Mouse (Mus musculus): ENCODE results near the gene Tnni2. TPM values are rescaled to one million over a fixed set of nuclear protein-coding genes. Genes with fewer than 3 reads are reported as not detected.

Gene Tnni2
- total and polyA plus RNA-seq, 2 experiments from 2014 or later = 0.46 TPM; not detected in 1

GRCm38 (mm10) chr7:142462594-142463078 lies 21.0 kb downstream of the Tnni2 start:
- H3K4me3 ChIP-seq (ENCODE audit: low read depth, low read length) = no peak overlapping the region
- no peaks in the 10 kb centered on the region for H3K36me3 ChIP-seq (ENCODE audit: insufficient read depth, low read length)
- no peaks in the 10 kb centered on the region for H3K4me1 ChIP-seq (ENCODE audit: insufficient read depth, low read length)
- ATAC-seq (ENCODE audit: low FRiP score) (no peak), DNase-seq (ENCODE audit: low spot score) (no peak)
- 62% methylated on average over 4 of the region's 4 CpGs for WGBS
- TF ChIP-seq CTCF (IDR thresholded peaks at IDR 0.05) = no peak
- no peak overlapping the region for H3K4me2 ChIP-seq (ENCODE audit: low read depth, low read length, poor library complexity, severe bottlenecking)
- no peak overlapping the region for H3K27ac ChIP-seq (ENCODE audit: low read depth, low read length)
- no peaks in the 10 kb centered on the region for H3K9me3 ChIP-seq (ENCODE audit: low read length)
- no peak overlapping the region for H3K9ac ChIP-seq (replicated peaks; ENCODE audit: low read length, poor library complexity, severe bottlenecking)
- 0 out of 2 replicates have a peak, but pooled peaks cover 3% of the 10 kb centered on the region for H3K27me3 ChIP-seq (ENCODE audit: insufficient read depth, low read length)

GRCm38 (mm10) chr7:142470171-142470691 lies 28.6 kb downstream of the Tnni2 start:
- no peaks in the 10 kb centered on the region for H3K4me1 ChIP-seq (ENCODE audit: insufficient read depth, low read length)
- H3K27me3 ChIP-seq (ENCODE audit: insufficient read depth, low read length) = no peaks in the 10 kb centered on the region
- H3K4me2 ChIP-seq (ENCODE audit: low read depth, low read length, poor library complexity, severe bottlenecking) = no peak overlapping the region
- no peak overlapping the region for H3K9ac ChIP-seq (replicated peaks; ENCODE audit: low read length, poor library complexity, severe bottlenecking)
- H3K36me3 ChIP-seq (ENCODE audit: insufficient read depth, low read length) = no peaks in the 10 kb centered on the region
- DNase-seq (ENCODE audit: low spot score) (no peak), ATAC-seq (ENCODE audit: low FRiP score) (no peak)
- H3K4me3 ChIP-seq (ENCODE audit: low read depth, low read length) = no peak overlapping the region
- TF ChIP-seq CTCF (IDR thresholded peaks at IDR 0.05) = no peak
- WGBS = 81% methylated on average over 7 of the region's 7 CpGs
- no peak overlapping the region for H3K27ac ChIP-seq (ENCODE audit: low read depth, low read length)
- H3K9me3 ChIP-seq (ENCODE audit: low read length) = no peaks in the 10 kb centered on the region

- DNase-seq (ENCODE audit: low spot score) (peak; percentile 70), ATAC-seq (ENCODE audit: low FRiP score) (peak; percentile 76)
- H3K36me3 ChIP-seq (ENCODE audit: insufficient read depth, low read length) = no peaks in the 10 kb centered on the region
- no peak overlapping the region for H3K4me3 ChIP-seq (ENCODE audit: low read depth, low read length)
- H3K4me2 ChIP-seq (ENCODE audit: low read depth, low read length, poor library complexity, severe bottlenecking) = no peak overlapping the region
- no peak overlapping the region for H3K27ac ChIP-seq (ENCODE audit: low read depth, low read length)
- no peak for TF ChIP-seq CTCF (IDR thresholded peaks at IDR 0.05)
- H3K27me3 ChIP-seq (ENCODE audit: insufficient read depth, low read length) = no peaks in the 10 kb centered on the region
- 22% methylated on average over 4 of the region's 4 CpGs for WGBS
- no peaks in the 10 kb centered on the region for H3K9me3 ChIP-seq (ENCODE audit: low read length)
- H3K4me1 ChIP-seq (ENCODE audit: insufficient read depth, low read length) = no peaks in the 10 kb centered on the region
- no peak overlapping the region for H3K9ac ChIP-seq (replicated peaks; ENCODE audit: low read length, poor library complexity, severe bottlenecking)
Measured at GRCm38 (mm10) chr7:142470808-142471413, 29.3 kb downstream of the Tnni2 start.

GRCm38 (mm10) chr7:142471414-142471861 lies 29.8 kb downstream of the Tnni2 start:
- H3K27me3 ChIP-seq (ENCODE audit: insufficient read depth, low read length) = no peaks in the 10 kb centered on the region
- ATAC-seq (ENCODE audit: low FRiP score) = no peak
- no peaks in the 10 kb centered on the region for H3K9me3 ChIP-seq (ENCODE audit: low read length)
- H3K4me1 ChIP-seq (ENCODE audit: insufficient read depth, low read length) = no peaks in the 10 kb centered on the region
- no peak for TF ChIP-seq CTCF (IDR thresholded peaks at IDR 0.05)
- H3K4me3 ChIP-seq (ENCODE audit: low read depth, low read length) = no peak overlapping the region
- no peak overlapping the region for H3K27ac ChIP-seq (ENCODE audit: low read depth, low read length)
- WGBS = 38% methylated on average over 6 of the region's 6 CpGs
- H3K4me2 ChIP-seq (ENCODE audit: low read depth, low read length, poor library complexity, severe bottlenecking) = no peak overlapping the region
- H3K9ac ChIP-seq (replicated peaks; ENCODE audit: low read length, poor library complexity, severe bottlenecking) = no peak overlapping the region
- no peaks in the 10 kb centered on the region for H3K36me3 ChIP-seq (ENCODE audit: insufficient read depth, low read length)
- DNase-seq (ENCODE audit: low spot score) = no peak

DNA sequence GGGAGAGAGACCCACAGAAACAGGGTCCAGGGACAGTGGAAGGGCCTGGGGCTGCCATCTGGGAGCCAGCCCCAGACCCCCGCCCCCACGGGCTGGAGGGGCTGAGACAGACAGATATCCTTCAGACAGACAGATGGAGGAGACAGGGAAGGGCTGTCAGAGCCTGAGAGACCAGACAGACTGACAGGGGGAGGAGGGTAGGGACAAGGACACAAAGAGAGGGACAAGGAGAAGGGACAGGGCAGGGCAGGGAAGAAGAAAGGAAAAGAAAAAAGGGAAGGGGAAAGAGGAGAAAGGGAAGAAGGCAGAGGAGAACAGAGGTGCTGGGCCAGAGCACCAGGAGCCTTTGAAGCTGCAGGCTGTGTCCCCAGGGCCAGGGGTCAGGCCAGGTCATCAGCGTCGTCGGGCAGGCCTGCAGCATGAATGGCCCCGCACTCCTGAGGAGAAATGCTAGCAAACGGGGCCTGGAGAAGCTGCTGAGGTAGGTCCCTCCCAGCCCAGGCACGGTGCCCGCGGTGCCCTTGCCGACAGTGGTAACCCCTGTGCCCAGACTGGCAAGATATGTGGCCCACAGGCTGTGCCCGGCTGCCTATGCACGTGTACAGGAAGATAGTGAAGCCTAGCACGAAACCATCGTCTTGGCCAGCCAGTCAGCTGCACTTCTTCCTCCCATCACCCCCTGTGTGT lies 30.4 kb downstream of the Tnni2 start:
- Histone ChIP-seq H3K4me3 (ENCODE audit: low read depth, low read length) (no peak overlapping the region), H3K36me3 (ENCODE audit: insufficient read depth, low read length) (no peaks in the 10 kb centered on the region), H3K9ac (replicated peaks; ENCODE audit: low read length, poor library complexity, severe bottlenecking) (no peak overlapping the region), H3K4me2 (ENCODE audit: low read depth, low read length, poor library complexity, severe bottlenecking) (no peak overlapping the region), H3K27me3 (ENCODE audit: insufficient read depth, low read length) (no peaks in the 10 kb centered on the region), H3K27ac (ENCODE audit: low read depth, low read length) (no peak overlapping the region), H3K4me1 (ENCODE audit: insufficient read depth, low read length) (no peaks in the 10 kb centered on the region), H3K9me3 (ENCODE audit: low read length) (no peaks in the 10 kb centered on the region)
- no peak for TF ChIP-seq CTCF (IDR thresholded peaks at IDR 0.05)
- ATAC-seq (ENCODE audit: low FRiP score) = no peak
- DNase-seq (ENCODE audit: low spot score) = no peak
- WGBS = 48% methylated on average over 15 of the region's 15 CpGs

DNA sequence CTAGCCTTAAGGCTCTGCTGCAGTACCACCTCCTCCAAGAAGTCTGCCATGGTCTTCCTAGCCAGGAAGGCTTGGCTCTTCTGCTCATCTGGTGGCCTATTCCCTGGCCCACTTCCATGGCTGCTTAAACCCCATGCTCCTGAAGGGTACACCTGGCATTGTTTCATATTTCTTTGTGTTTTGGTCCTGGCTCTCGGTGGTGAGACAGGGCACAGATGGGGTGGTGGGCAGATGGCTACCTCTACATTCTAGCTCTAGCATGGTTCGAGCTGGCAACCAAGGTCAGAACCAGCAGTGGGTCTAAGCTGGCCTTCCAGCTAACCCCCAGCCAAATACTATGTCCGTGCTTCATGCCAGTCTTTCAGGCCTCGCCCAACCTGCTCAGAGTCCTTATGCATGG lies 31.3 kb downstream of the Tnni2 start:
- Histone ChIP-seq H3K9me3 (ENCODE audit: low read length) (no peaks in the 10 kb centered on the region), H3K4me3 (ENCODE audit: low read depth, low read length) (no peak overlapping the region), H3K36me3 (ENCODE audit: insufficient read depth, low read length) (no peaks in the 10 kb centered on the region), H3K4me2 (ENCODE audit: low read depth, low read length, poor library complexity, severe bottlenecking) (no peak overlapping the region), H3K4me1 (ENCODE audit: insufficient read depth, low read length) (no peaks in the 10 kb centered on the region), H3K27ac (ENCODE audit: low read depth, low read length) (no peak overlapping the region), H3K9ac (replicated peaks; ENCODE audit: low read length, poor library complexity, severe bottlenecking) (no peak overlapping the region), H3K27me3 (ENCODE audit: insufficient read depth, low read length) (no peaks in the 10 kb centered on the region)
- no peak for ATAC-seq (ENCODE audit: low FRiP score)
- TF ChIP-seq CTCF (IDR thresholded peaks at IDR 0.05) = no peak
- DNase-seq (ENCODE audit: low spot score) = no peak
- 93% methylated on average over 4 of the region's 4 CpGs for WGBS
